Mouse (Mus musculus) large intestine, adult 2 months (tissue): Measurements from ENCODE around the gene Itk. TPM values are rescaled to one million over a fixed set of nuclear protein-coding genes. Genes with fewer than 3 reads are reported as not detected.
"Not testable (repeated sequence)": the region's sequence is repeated elsewhere in the genome, so short reads cannot be mapped to it uniquely, and the experiment has no call there.

Experiments used
- DNase-seq: peaks from one replicate; pipeline ENCODE4 v3.0.0-alpha.2; 2012; ENCODE audit warnings: low read depth, low spot score
- WGBS: fragments of 180-500 bp; shearing (Covaris S2); methylation state at CpG from one replicate; pipeline ENCODE4 v1.1.7; 2018; 5-methylcytosine and 5-hydroxymethylcytosine counted together
- polyA plus RNA-seq: library from polyadenylated mRNA; depleted of rRNA; stranded (reverse); fragments of >200 nt; gene quantifications from 2 replicates; pipeline ENCODE4 v1.2.3, GENCODE M21; 2012; rRNA removed

Itk gene
- 1.2 and 1.8 TPM in 2 replicates for polyA plus RNA-seq

GRCm38 (mm10) chr11:46389336-46390117 is at the start of gene Itk:
Gene Itk (minus strand): TSS chr11:46389515.
- 67% methylated on average over 13 of the region's 13 CpGs for WGBS
- no peak for DNase-seq

- 3% methylated on average over 23 of the region's 23 CpGs for WGBS
- DNase-seq, result peak; percentile 22
Observed at GRCm38 (mm10) chr11:46437459-46438000, 48.2 kb upstream of the Itk start.

- 2% methylated on average over 59 of the region's 59 CpGs for WGBS
Observed at GRCm38 (mm10) chr11:46436760-46437458, 47.6 kb upstream of the Itk start, which contains the start of gene Med7. Gene Med7 (plus strand): TSS chr11:46436925.

GRCm38 (mm10) chr11:46435363-46435762 is 46.0 kb upstream of the Itk start:
- DNase-seq, result no peak

More at GRCm38 (mm10) chr11:46436760-46437458, 47.6 kb upstream of the Itk start, which contains the start of gene Med7:
- peak; percentile 94 for DNase-seq

DNA sequence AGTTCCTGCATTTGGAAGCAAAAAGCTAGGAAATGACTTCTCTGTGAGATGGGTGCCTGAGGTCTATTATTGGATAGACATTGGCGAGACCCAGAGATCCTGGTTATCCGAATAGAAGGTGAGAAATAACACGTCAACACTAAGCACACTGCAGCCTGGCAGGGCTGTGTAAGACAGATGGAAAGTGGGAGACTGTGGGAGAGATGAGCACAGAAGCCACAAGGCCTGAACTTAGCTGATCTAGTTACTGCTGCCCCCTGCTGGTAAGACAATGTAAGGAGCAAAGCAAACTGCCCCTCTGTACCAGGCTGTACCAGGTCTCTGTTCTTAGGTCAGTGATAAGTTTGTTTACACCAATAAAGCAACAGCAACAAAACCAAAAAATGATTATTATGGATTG is 41.8 kb upstream of the Itk start:
- DNase-seq, result peak; percentile 32
- 41% methylated on average over 3 of the region's 3 CpGs for WGBS

DNA sequence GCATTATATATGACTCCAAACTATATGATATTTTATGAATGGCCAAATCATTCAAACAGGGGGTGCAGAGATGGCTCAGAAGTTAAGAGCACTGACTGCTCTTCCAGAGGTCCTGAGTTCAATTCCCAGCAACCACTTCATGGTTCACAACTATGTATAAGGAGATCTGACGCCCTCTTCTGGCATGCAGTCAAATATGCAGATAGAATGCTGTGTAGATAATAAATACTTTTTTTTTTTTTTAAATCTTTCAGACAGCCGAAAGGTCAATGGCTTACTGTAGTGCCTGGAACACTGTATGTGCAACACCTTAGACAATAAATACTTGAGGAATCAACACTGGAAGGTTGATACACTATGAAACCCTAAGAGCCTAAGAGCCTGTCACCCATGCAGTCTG is 40.8 kb upstream of the Itk start:
- WGBS, result 83% methylated on average over 2 of the region's 2 CpGs
- DNase-seq, result no peak

DNA sequence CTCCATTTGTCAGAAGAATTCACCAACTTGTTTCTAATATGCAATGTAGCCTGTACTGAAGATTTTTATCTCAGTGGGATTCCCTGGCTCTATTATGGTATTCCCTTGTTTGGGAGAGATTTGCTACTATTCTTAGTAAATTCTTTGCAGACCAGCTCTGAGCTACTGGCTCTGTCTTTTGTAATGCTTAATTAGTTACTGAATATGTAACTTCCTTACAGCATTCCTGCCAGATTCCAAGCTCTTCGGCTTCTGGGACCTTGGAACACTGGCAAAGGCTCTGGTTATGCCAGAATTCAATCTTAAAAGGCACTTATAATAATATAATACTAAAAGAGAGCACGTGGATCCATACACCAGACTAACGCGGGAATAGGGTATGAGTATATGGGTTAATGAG is 38.8 kb upstream of the Itk start:
- not testable (repeated sequence) for DNase-seq
- 38% methylated on average over 4 of the region's 4 CpGs for WGBS

GRCm38 (mm10) chr11:46421086-46421888 is 32.0 kb upstream of the Itk start:
- WGBS, result 68% methylated on average over 8 of the region's 8 CpGs
- DNase-seq, result no peak

GRCm38 (mm10) chr11:46418860-46419259 is 29.5 kb upstream of the Itk start:
- 35% methylated on average over 5 of the region's 5 CpGs for WGBS
- DNase-seq, result no peak

DNA sequence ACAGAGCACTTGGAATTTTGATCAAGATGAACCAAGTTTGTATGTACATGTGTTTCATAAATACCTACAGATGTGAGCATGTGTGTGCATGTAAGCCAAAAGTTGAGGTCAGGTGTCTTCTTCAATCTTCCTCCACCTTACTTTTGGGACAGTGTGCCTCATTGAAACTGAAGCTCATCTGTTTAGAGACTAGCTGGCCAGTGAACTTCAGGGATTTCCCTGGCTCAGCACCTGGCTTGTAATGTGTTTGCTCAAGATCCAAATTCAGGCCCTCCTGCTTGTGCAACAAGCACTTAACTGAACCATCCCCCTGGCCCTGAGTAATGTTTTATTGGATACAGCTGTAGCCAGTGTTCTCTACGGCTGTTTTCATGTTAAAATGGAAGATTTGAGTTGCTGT is 29.1 kb upstream of the Itk start:
- no peak for DNase-seq
- WGBS, result 24% methylated on average over 1 of the region's 1 CpGs

DNA sequence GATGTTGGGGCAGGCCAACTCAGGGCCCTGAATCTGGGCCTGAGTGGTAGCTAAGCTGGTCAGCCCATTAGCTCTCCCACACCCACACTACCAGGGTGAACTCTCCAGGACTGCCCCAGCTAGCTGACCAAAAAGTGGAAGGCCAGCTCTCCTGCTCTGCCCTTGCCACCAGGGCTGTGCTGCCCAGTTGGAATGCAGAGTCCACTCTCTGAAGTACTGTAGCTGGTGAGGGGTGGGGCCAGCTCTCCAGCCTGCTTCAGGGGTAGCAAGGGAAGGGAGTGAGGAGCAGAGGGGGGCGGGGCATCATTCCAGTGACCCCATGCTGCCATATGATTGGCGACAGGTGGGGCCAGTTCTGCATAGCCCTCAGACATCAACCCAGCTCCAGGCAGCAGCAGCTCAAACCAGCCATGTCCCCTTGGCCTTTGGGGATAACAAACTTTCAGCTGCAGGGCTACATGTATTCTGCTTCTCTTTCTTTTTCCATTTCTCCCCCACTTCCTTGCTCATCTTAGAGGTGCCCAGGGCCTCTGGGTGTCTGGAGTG is 20.8 kb upstream of the Itk start:
- no peak for DNase-seq
- WGBS, result 33% methylated on average over 2 of the region's 2 CpGs

- DNase-seq, result no peak
- 62% methylated on average over 10 of the region's 10 CpGs for WGBS
Observed at GRCm38 (mm10) chr11:46406721-46407120, 17.4 kb upstream of the Itk start.

GRCm38 (mm10) chr11:46404986-46405385 is 15.7 kb upstream of the Itk start:
- no peak for DNase-seq
- 87% methylated on average over 16 of the region's 16 CpGs for WGBS

DNA sequence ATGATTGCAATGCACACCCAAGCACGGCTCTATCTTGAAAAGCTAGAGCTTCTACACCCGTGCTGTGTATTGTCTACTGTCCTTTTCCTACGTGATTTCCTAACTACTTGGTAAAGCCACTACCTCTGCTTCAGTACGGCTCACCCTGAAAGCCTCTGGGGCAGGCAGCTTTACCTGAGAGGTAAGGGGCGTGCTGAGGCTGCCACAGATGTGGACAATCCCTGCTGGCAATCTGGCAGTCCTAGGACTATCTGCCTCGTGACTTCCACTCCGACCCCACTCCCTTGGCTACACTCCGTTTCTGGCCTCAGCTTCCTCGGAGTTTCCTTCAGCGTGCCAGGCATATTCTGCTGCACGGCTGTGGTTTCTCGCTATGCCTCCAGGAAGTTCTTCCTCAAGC is 12.2 kb upstream of the Itk start:
- DNase-seq, result no peak
- 30% methylated on average over 12 of the region's 12 CpGs for WGBS

DNA sequence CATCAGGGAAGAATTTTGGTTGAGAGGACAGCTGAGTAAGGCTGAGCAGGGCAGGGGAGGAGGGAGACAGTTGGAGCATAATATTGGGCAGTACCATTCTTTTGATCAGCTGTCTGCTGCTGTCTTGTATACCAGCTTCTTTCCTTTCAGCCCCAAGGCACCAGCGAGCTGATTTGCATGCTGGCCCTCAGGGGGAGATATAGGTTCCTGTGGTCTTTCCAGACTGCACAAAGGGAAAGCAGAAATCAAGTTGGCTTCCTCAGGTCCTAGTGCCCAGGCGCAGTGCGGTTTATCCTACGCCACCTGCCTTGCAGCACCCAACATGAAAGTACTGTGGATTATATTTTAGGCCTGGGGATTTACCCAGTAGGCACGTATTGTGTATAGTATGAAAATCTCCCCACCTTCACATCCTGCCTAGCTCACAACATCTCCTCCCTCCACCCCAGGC is 9.6 kb upstream of the Itk start:
- DNase-seq, result no peak

DNA sequence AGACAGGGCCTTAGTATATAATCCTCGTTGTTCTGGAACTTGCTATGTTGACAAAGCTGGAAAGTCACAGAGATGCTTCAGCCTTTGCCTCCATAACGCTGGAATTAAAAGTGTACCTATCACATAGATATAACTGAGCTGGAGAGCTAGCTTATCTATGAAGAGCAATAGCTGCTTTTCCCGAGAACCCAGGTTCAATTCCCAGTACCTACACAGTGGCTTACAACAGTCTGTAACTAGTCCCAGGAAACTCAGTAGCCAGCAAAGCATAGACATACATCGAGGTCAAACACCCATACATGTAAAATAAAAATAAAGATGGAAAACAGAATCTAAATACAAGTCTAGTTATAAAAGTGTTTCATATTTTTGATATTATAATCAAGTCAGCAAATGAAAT is 9.2 kb upstream of the Itk start:
- WGBS, result 77% methylated on average over 4 of the region's 4 CpGs
- DNase-seq, result no peak

More for the DNA sequence above, 9.6 kb upstream of the Itk start:
- 70% methylated on average over 5 of the region's 5 CpGs for WGBS

DNA sequence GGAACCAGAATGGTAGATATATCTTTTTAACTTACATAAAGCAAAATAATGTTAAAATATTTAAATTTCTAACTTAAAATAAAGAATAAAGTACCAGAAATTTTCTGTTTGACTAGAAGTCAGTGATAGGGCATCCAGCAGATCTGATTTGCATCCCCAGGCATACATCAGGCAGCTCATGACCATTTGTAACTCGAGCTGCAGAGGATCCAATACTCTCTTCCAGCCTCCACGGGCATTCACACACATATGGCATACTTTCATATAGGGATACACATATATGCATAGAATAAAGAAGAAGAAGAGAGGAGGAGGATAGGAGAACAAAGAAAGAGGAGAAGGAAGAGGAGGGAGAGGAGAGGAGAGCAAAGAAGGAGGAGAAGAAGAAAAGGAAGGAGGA is 8.6 kb upstream of the Itk start:
- no peak for DNase-seq
- WGBS, result 42% methylated on average over 2 of the region's 2 CpGs

DNA sequence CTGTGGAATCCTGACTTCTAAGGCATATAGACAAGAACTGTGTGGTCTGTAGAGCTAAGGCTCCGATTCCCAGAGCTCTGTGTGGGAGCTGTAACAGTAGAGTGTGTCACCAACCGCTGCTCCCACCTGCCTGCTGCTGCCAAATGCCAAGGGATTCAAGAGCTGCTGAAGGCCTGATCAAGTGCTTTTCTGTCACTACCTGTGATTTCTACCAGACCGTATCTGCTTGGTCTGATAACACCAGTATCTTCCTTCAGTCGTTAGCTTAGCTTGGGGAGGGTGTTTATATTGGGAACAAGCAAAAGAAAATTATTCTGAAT is 7.5 kb upstream of the Itk start:
- no peak for DNase-seq
- 87% methylated on average over 4 of the region's 4 CpGs for WGBS

- WGBS, result 59% methylated on average over 13 of the region's 13 CpGs
- DNase-seq, result no peak
Observed at GRCm38 (mm10) chr11:46396167-46396859, 7.0 kb upstream of the Itk start, which contains the start of gene Fam71b. Gene Fam71b (plus strand): TSS chr11:46396559.
